Mouse (Mus musculus) limb, embryonic 11.5 days (tissue): ENCODE results near the gene Dnajc6. TPM values are rescaled to one million over a fixed set of nuclear protein-coding genes. Genes with fewer than 3 reads are reported as not detected.

ENCODE experiments used
- ATAC-seq: fragments of 200-750 bp; cut with Nextera tagmentation; 2 replicates; pipeline ENCODE4 v1.8.0; 2017; ENCODE audit warnings: low read depth; ENCODE audit not compliant: insufficient number of reproducible peaks, low FRiP score, low TSS enrichment
- DNase-seq: peaks from one replicate; pipeline ENCODE4 v3.0.0-alpha.2; 2015; ENCODE audit warnings: low spot score
- H3K27ac ChIP-seq: fragments of 300-500 bp; sonication (generic); replicated peaks from 2 replicates; pipeline ENCODE4 v1.5.1; 2014; ENCODE audit warnings: low read depth, mild to moderate bottlenecking, low read length
- H3K27me3 ChIP-seq: fragments of 300-500 bp; sonication (generic); 2 replicates; pipeline ENCODE4 v1.6.1; 2014; ENCODE audit warnings: mild to moderate bottlenecking, low read length, mixed read lengths; ENCODE audit not compliant: control insufficient read depth, insufficient read depth
- H3K36me3 ChIP-seq: fragments of 300-500 bp; sonication (generic); 2 replicates; pipeline ENCODE4 v1.6.1; 2014; ENCODE audit warnings: mild to moderate bottlenecking, low read length, moderate library complexity, mixed read lengths; ENCODE audit not compliant: control insufficient read depth, insufficient read depth
- H3K4me1 ChIP-seq: fragments of 300-500 bp; sonication (generic); 2 replicates; pipeline ENCODE4 v1.6.1; 2014; ENCODE audit warnings: low read length, mixed read lengths; ENCODE audit not compliant: control insufficient read depth, insufficient read depth
- H3K4me2 ChIP-seq: fragments of 300-500 bp; sonication (generic); 2 replicates; pipeline ENCODE4 v1.6.1; 2014; ENCODE audit warnings: low read depth, mild to moderate bottlenecking, moderate library complexity; ENCODE audit not compliant: severe bottlenecking
- H3K4me3 ChIP-seq: fragments of 300-500 bp; sonication (generic); 2 replicates; pipeline ENCODE4 v1.5.1; 2014; ENCODE audit warnings: low read depth, low read length
- H3K9ac ChIP-seq: fragments of 300-500 bp; sonication (generic); 2 replicates; pipeline ENCODE4 v1.6.1; 2014; ENCODE audit warnings: mild to moderate bottlenecking, low read length
- H3K9me3 ChIP-seq: fragments of 300-500 bp; sonication (generic); 2 replicates; pipeline ENCODE4 v1.6.1; 2016; ENCODE audit warnings: low read length; ENCODE audit not compliant: control insufficient read depth
- WGBS: fragments of 180-500 bp; shearing (Covaris S2); extraction: QIAGEN DNeasy Blood & Tissue Kit; methylation state at CpG from one replicate; pipeline ENCODE4 v1.1.7; 2014; 5-methylcytosine and 5-hydroxymethylcytosine counted together
- polyA plus RNA-seq: library from polyadenylated mRNA; unstranded; fragments of >200 nt; fragmentation: Nextera tagmentation; extraction: Ambion mirVana; gene quantifications from 2 replicates; pipeline ENCODE4 v1.2.1, GENCODE M21; 2014

Dnajc6 gene
- polyA plus RNA-seq, 1 experiment from 2014 or later = 0.89 TPM

DNA sequence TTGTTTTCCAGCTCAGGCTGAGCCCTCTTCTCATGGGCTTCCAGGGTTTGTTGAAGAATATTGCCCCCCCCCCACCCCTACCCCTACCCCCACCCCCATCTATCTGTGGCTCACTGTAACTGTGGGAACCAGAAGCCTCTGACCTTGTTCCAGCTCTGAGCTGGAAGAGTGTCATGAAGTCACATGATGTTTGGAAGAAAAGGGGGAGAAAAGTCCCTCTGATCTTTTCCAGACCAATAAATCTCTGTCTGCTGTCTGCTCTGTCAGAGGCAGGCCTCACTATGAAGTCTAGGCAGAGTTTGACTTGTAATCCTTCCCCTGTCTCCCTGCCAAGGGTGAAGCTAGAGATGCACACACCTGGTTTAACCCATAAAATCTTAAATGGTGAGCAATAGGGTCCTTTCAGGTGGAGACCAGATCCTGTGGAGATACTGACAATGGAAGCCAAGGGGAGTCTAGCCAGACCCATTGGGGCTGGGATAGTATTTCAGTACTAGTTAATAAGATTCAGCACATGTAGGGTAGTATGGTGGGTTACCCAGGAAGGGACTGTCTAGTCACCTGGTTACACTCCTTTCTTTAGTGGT is 2.7 kb upstream of the Dnajc6 start:
- Histone ChIP-seq H3K9ac (no peak overlapping the region), H3K4me1 (0 out of 2 replicates have a peak, but pooled peaks cover 2% of the 10 kb centered on the region), H3K27ac (no peak overlapping the region), H3K36me3 (no peaks in the 10 kb centered on the region), H3K4me3 (no peak overlapping the region), H3K27me3 (peaks cover 32% of the 10 kb centered on the region), H3K9me3 (no peaks in the 10 kb centered on the region), H3K4me2 (no peak overlapping the region)
- ATAC-seq (no peak), DNase-seq (no peak)

DNA sequence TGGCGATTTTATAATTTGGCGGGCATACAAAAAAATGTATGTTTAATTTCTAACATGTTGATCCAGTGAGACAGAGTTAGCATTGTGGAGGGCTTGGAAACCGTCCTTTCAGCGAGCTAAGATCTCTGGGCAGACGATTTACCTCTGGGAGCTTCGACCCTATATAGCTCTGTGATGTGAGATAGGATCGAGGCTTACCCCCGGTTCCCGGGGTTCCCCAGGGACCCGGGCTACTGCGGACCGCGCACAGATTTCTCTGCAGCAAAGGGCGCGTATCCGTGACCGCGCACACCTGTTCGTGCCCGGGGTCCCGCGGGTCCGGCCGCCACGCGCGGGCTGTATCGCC is 287 bp upstream of the Dnajc6 start:
- H3K4me3 ChIP-seq = peak overlapping the region; percentile 60
- peak overlapping the region; percentile 96 for H3K4me2 ChIP-seq
- H3K4me1 ChIP-seq = 0 out of 2 replicates have a peak, but pooled peaks cover 2% of the 10 kb centered on the region
- peak overlapping the region; percentile 40 for H3K9ac ChIP-seq
- peaks cover 32% of the 10 kb centered on the region for H3K27me3 ChIP-seq
- H3K27ac ChIP-seq = no peak overlapping the region
- ATAC-seq (no peak), DNase-seq (no peak)
- H3K9me3 ChIP-seq = no peaks in the 10 kb centered on the region
- 2% methylated on average over 28 of the region's 28 CpGs for WGBS
- no peaks in the 10 kb centered on the region for H3K36me3 ChIP-seq

DNA sequence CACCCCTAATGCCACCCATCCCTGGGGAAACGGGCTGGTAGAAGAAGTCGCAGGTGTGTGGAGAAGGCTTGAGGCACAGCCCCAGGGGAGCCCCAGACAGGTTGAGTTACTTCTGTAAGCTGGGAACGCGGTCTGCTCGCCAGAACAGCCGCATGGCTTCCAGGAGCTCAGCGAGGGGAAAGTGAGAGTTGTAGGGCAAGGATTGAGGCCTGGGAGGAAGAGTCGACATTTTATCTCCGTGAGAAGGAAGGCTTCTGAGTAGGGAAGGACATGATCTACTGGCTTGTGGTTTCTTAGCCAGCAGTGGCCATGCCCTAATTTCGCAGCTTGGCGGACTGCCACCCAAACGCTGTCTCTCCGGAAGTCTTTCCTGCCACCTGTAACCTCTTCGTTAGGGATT is 888 bp downstream of the Dnajc6 start:
- 6% methylated on average over 14 of the region's 14 CpGs for WGBS
- Histone ChIP-seq H3K4me2 (peak overlapping the region; percentile 96), H3K9ac (no peak overlapping the region), H3K27ac (no peak overlapping the region), H3K4me3 (no peak overlapping the region; the same call in 1 of the 2 replicates), H3K4me1 (0 out of 2 replicates have a peak, but pooled peaks cover 2% of the 10 kb centered on the region), H3K9me3 (no peaks in the 10 kb centered on the region), H3K27me3 (peaks cover 32% of the 10 kb centered on the region), H3K36me3 (no peaks in the 10 kb centered on the region)
- DNase-seq (peak; percentile 44), ATAC-seq (no peak)

DNA sequence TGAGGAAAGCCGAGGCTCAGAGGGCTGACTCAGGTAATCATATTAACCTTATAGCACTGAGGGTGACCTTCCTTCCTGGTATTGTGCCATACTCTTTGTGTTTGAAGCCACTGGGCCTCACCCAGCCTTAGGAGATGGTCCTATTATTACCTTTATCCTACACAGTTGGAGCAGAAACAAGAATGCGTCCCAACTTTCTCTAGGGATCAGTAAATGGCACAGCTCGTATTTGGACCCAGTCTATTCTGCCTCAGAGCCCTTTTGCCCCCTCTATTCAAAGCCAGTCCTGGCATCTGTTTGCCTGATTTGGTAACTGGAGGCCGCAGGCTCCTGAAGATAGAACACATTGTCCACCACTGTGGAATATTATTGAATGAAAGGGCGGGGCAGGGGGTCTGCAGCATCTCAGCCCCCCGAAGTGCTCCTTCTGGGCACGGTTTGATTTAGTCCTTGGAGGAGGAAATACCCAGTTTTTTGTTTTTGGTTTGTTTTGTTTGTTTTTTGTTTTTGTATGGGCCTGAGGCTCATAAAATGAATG is 8.1 kb downstream of the Dnajc6 start:
- Histone ChIP-seq H3K27ac (no peak overlapping the region), H3K4me3 (no peak overlapping the region), H3K36me3 (no peaks in the 10 kb centered on the region), H3K27me3 (peaks cover 9% of the 10 kb centered on the region), H3K4me1 (peaks cover 8% of the 10 kb centered on the region), H3K4me2 (no peak overlapping the region), H3K9ac (no peak overlapping the region), H3K9me3 (no peaks in the 10 kb centered on the region)
- DNase-seq (no peak), ATAC-seq (no peak)
- WGBS = 76% methylated on average over 7 of the region's 7 CpGs

DNA sequence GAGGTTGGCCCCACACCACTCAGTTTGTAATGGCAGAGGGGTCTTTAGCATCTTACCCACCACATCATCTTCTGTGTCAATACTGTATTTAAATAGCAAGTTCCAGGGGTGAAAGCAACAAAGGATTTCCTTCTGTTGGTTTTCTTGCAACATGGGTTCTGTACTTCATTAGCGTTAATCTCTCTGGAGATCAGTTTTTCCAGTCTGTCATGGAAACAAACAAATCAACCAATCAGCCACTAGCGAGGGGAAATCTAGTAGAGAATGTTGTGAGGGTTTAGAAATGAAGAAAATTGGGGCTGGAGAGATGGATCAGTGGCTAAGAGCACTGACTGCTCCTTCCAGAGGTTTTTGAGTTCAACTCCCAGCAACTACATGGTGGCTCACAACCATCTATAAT is 9.5 kb downstream of the Dnajc6 start:
- no peak for ATAC-seq
- WGBS = 77% methylated on average over 2 of the region's 2 CpGs
- Histone ChIP-seq H3K4me1 (peaks cover 8% of the 10 kb centered on the region), H3K9ac (no peak overlapping the region), H3K27ac (no peak overlapping the region), H3K4me3 (no peak overlapping the region), H3K36me3 (no peaks in the 10 kb centered on the region), H3K9me3 (no peaks in the 10 kb centered on the region), H3K27me3 (peaks cover 9% of the 10 kb centered on the region), H3K4me2 (no peak overlapping the region)
- DNase-seq = no peak

DNA sequence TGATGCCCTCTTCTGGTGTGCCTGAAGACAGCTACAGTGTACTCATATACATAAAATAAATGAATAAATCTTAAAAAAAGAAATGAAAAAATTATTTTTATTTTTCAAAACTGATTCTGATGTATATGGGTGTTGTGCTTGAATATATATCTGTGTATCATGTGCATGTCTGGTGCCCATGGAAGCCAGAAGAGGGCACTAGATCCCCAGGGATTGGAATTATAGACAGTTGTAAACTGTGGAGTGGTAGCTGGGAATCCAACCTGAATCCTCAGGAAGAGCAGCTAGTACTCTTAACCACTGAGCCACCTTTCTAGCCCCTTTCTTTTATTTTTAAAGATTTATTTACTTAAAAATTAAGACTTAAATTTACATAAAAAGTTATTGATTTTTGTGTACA is 9.9 kb downstream of the Dnajc6 start:
- no peaks in the 10 kb centered on the region for H3K36me3 ChIP-seq
- no peak for ATAC-seq
- no peak overlapping the region for H3K9ac ChIP-seq
- peaks cover 9% of the 10 kb centered on the region for H3K27me3 ChIP-seq
- H3K4me3 ChIP-seq = no peak overlapping the region
- no peak overlapping the region for H3K4me2 ChIP-seq
- no peaks in the 10 kb centered on the region for H3K9me3 ChIP-seq
- H3K27ac ChIP-seq = no peak overlapping the region
- peaks cover 8% of the 10 kb centered on the region for H3K4me1 ChIP-seq
- DNase-seq = no peak

DNA sequence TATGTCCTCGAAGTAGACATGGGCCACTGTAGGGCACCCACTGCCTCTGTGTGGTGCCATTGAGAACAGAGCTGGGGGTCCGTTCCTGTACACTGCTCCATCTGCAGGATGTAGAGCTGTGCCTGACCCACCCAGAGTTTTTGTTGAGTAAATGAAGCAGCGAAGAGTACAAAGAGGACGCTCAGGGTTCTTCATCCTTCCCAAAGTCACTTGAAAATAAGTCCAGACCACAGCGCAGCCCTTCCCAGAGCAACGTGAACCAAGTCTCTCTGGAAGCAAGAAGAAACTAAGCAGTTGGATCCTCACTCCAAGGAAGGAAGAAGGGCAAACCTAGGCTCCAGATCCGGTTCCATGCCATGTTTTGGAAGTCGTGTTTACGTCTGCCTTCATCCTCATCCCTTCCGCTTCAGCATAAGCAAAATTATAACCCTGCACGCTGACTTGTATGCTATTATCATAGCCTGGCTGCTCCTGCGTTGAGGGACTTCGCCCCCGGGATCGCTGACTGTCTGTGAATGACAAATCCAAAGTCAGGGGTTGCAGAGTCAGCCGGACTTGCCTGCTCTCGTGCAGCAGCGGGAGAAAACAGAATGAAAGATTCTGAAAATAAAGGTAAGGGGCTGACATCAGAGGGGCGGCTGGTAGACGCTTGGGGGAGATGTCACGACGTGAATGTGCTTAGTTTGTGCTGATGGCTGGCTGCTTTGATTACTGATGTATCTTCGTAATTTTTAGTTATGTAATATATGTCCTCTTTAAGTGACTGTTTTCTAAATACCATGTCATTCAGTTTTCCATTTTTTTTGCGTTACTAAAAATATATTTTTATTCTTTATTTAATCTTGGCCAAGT is 11.3 kb downstream of the Dnajc6 start:
- Histone ChIP-seq H3K27ac (no peak overlapping the region), H3K4me2 (peak overlapping the region; percentile 52), H3K4me1 (peaks cover 8% of the 10 kb centered on the region), H3K4me3 (peak overlapping the region; percentile 38), H3K36me3 (no peaks in the 10 kb centered on the region), H3K9me3 (no peaks in the 10 kb centered on the region), H3K9ac (no peak overlapping the region), H3K27me3 (peaks cover 9% of the 10 kb centered on the region)
- ATAC-seq = no peak
- WGBS = 11% methylated on average over 24 of the region's 24 CpGs
- DNase-seq = peak; percentile 66

DNA sequence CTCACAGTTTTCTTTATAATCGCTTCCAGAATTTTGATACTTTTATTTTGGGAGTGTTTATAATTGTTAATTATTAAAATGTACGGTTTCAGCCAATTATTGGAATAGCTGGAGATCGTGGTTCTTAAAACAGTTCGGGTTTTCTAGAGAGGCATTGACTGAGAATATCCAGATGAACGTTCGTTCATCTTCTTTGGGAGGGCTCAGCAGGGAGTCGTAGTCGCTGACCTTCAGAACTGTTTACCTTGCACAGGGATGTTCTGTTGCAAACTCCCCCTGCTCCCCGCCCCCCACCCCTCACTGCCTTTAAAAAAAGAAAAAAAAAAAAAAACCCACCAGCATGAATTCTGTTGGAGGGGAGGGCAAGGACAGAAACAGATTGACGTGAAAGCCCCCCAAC is 12.0 kb downstream of the Dnajc6 start:
- H3K27ac ChIP-seq = no peak overlapping the region
- H3K4me1 ChIP-seq = peaks cover 8% of the 10 kb centered on the region
- peaks cover 9% of the 10 kb centered on the region for H3K27me3 ChIP-seq
- no peak overlapping the region for H3K9ac ChIP-seq
- 2% methylated on average over 10 of the region's 10 CpGs for WGBS
- no peak for DNase-seq
- no peaks in the 10 kb centered on the region for H3K9me3 ChIP-seq
- peak overlapping the region; percentile 24 for H3K4me3 ChIP-seq
- H3K36me3 ChIP-seq = no peaks in the 10 kb centered on the region
- peak overlapping the region; percentile 78 for H3K4me2 ChIP-seq
- no peak for ATAC-seq
